Mouse (Mus musculus): ENCODE measurements around the gene Kcnj6.

- TF ChIP-seq CTCF (conservative IDR thresholded peaks at IDR 0.05; ENCODE audit: low read length) (no peak), NANOG (IDR thresholded peaks at IDR 0.05; ENCODE audit: borderline replicate concordance, low read length) (no peak), POU5F1 (IDR thresholded peaks at IDR 0.05; ENCODE audit: borderline replicate concordance, low read length) (no peak)
Measured at GRCm38 (mm10) chr16:94979499-94979898, 18.0 kb downstream of the Kcnj6 start.

All from E14TG2a.4 (cell line).